Comparison of ENCODE assay signal across 14 mouse cellular contexts in genomic region chr14:59708009-59708408, GRCm38 (mm10).
"Had no signal": no experiment of that assay in that cellular context is flagged by ENCODE, and none has a peak within 500 bp of the region (broad histone marks: within the 10 kb centered on the region; RNA-seq: fewer than 3 reads in every experiment).

No protein-coding gene starts in this region.

- DNase-seq: kidney, adult 2 months; left cerebral cortex, postnatal 4 days; lung, embryonic 14.5 days; lung, postnatal 10 days; lung, postnatal 4 days; retina, postnatal 1 day; right cerebral cortex, postnatal 4 days; thymus, postnatal 4 days had no signal

- H3K4me2 ChIP-seq: limb, embryonic 15.5 days; liver, embryonic 12.5 days; lung, embryonic 14.5 days; midbrain, embryonic 15.5 days; neural tube, embryonic 13.5 days; stomach, embryonic 15.5 days had no signal

- H3K9ac ChIP-seq: limb, embryonic 15.5 days; liver, embryonic 12.5 days; lung, embryonic 14.5 days; midbrain, embryonic 15.5 days; neural tube, embryonic 13.5 days; stomach, embryonic 15.5 days had no signal

- H3K27me3 ChIP-seq: liver, embryonic 12.5 days; midbrain, embryonic 15.5 days; neural tube, embryonic 13.5 days; stomach, embryonic 15.5 days had no signal

- H3K9me3 ChIP-seq: limb, embryonic 15.5 days; liver, embryonic 12.5 days; midbrain, embryonic 10.5 days; midbrain, embryonic 15.5 days; neural tube, embryonic 13.5 days; stomach, embryonic 15.5 days had no signal

- H3K27ac ChIP-seq: limb, embryonic 15.5 days; liver, embryonic 12.5 days; midbrain, embryonic 10.5 days; midbrain, embryonic 15.5 days; neural tube, embryonic 13.5 days; stomach, embryonic 15.5 days had no signal

- H3K4me3 ChIP-seq: limb, embryonic 15.5 days; liver, embryonic 12.5 days; midbrain, embryonic 10.5 days; midbrain, embryonic 15.5 days; neural tube, embryonic 13.5 days; stomach, embryonic 15.5 days had no signal

- ATAC-seq: liver, embryonic 12.5 days; midbrain, embryonic 15.5 days had no signal

- H3K4me1 ChIP-seq: liver, embryonic 12.5 days; midbrain, embryonic 15.5 days; neural tube, embryonic 13.5 days; stomach, embryonic 15.5 days had no signal

- H3K36me3 ChIP-seq: limb, embryonic 15.5 days; liver, embryonic 12.5 days; midbrain, embryonic 10.5 days; midbrain, embryonic 15.5 days; neural tube, embryonic 13.5 days; stomach, embryonic 15.5 days had no signal
